Mouse (Mus musculus) ES-E14 (cell line): ENCODE measurements around the gene Adgrg5.

ENCODE experiments used
- ZC3H11A ChIP-seq: IDR thresholded peaks from 2 replicates; pipeline ENCODE4 v1.6.1; 2012; ENCODE audit warnings: low read depth, mild to moderate bottlenecking, inconsistent platforms, low read length, borderline replicate concordance
- ZNF384 ChIP-seq: IDR thresholded peaks from 2 replicates; pipeline ENCODE4 v1.6.1; 2012; ENCODE audit warnings: low read depth, low read length, inconsistent platforms

DNA sequence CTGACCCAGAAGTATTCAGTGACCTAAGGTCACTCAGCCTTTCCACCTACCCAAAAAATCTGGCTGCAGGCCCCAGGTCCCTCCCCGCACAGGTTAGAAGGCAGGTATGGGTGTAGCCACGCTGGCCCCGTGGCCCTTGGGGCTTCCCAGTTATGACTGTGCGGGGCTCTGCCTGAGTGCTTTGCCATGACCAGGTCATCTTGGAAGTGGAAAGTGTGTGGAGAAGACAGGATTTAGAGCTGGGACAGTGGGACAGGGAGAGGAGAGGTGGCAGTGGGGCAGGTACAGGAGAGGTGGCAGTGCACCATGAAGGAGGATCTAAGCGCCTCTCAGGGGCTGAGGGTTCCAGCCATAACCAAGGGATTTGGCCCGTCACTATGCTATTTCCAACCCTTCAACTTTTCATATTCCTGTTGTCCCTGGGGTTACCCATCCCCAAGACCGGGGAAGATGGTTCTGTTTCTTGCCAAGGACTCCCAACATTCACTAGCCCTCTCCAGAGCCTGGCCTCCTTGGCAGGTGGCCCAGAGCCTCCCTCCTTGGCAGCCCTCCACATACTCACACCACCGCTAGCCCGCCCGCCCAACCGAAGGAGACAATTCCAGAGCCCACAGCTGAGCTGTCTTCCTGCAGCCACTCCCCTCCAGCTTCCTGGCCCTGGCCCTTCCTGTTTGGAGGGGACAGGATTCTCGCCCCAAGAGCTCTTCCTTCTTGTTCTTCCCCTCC is 18.9 kb upstream of the Adgrg5 start:
- TF ChIP-seq ZNF384: no peak
- TF ChIP-seq ZC3H11A: no peak
